ENCODE assay signal across 7 mouse cellular contexts in genomic region chr4:149305761-149306711, GRCm38 (mm10). TPM values are rescaled to one million over a fixed set of nuclear protein-coding genes. Genes with fewer than 3 reads are reported as not detected.
DNase-seq lines count a peak whose midpoint lies in the region; ATAC-seq and TF ChIP-seq lines count a peak whose summit lies in the region.

No protein-coding gene starts in this region.

- H3K4me1 ChIP-seq in lung, embryonic 14.5 days (ENCODE audit: insufficient read depth) = peaks cover 12% of the 10 kb centered on the region; the same call in 1 of the 2 replicates
- H3K4me1 ChIP-seq in embryonic facial prominence, embryonic 15.5 days = peaks cover 40% of the 10 kb centered on the region
- peaks cover 13% of the 10 kb centered on the region; the same call in 1 of the 2 replicates for H3K4me1 ChIP-seq in intestine, embryonic 15.5 days (replicated peaks)
- H3K4me1 ChIP-seq in neural tube, embryonic 15.5 days = peaks cover 59% of the 10 kb centered on the region

- no peak for DNase-seq in lung, embryonic 14.5 days
- no peak for DNase-seq in lung, postnatal 36 days
- DNase-seq in cerebellum, adult 11 months = no peak
- DNase-seq in frontal cortex, adult 2 months (ENCODE audit: extremely low spot score in 1 of 2, low spot score in 1 of 2) = no peak

- H3K4me3 ChIP-seq in lung, embryonic 14.5 days (ENCODE audit: low read depth, low read length) = peak overlapping the region; percentile 96
- H3K4me3 ChIP-seq in embryonic facial prominence, embryonic 15.5 days (replicated peaks) = peak overlapping the region; percentile 90
- peak overlapping the region; percentile 79 for H3K4me3 ChIP-seq in intestine, embryonic 15.5 days (replicated peaks)
- H3K4me3 ChIP-seq in neural tube, embryonic 15.5 days (replicated peaks) = peak overlapping the region; percentile 99

- peak overlapping the region; percentile 76 for H3K4me2 ChIP-seq in lung, embryonic 14.5 days
- peak overlapping the region; percentile 84 for H3K4me2 ChIP-seq in embryonic facial prominence, embryonic 15.5 days (replicated peaks)
- H3K4me2 ChIP-seq in intestine, embryonic 15.5 days (replicated peaks) = peak overlapping the region; percentile 80
- peak overlapping the region; percentile 72 for H3K4me2 ChIP-seq in neural tube, embryonic 15.5 days

- no peak for ATAC-seq in lung, embryonic 14.5 days (ENCODE audit: insufficient read depth)
- ATAC-seq in embryonic facial prominence, embryonic 15.5 days (ENCODE audit: insufficient number of reproducible peaks, low FRiP score, low TSS enrichment, low read depth) = no peak
- no peak for ATAC-seq in intestine, embryonic 15.5 days
- ATAC-seq in neural tube, embryonic 15.5 days (ENCODE audit: low FRiP score) = no peak

- WGBS in lung, embryonic 14.5 days = 36% methylated on average over 14 of the region's 14 CpGs
- 36% methylated on average over 14 of the region's 14 CpGs for WGBS in embryonic facial prominence, embryonic 15.5 days
- 46% methylated on average over 14 of the region's 14 CpGs for WGBS in intestine, embryonic 15.5 days
- WGBS in neural tube, embryonic 15.5 days = 28% methylated on average over 14 of the region's 14 CpGs

- H3K27ac ChIP-seq in lung, embryonic 14.5 days (ENCODE audit: low read depth) = peak overlapping the region; percentile 91
- H3K27ac ChIP-seq in embryonic facial prominence, embryonic 15.5 days (replicated peaks) = peak overlapping the region; percentile 94
- H3K27ac ChIP-seq in intestine, embryonic 15.5 days = peak overlapping the region; percentile 90
- H3K27ac ChIP-seq in neural tube, embryonic 15.5 days (replicated peaks) = peak overlapping the region; percentile 98

- TF ChIP-seq CTCF in lung, embryonic 14.5 days (IDR thresholded peaks at IDR 0.05; ENCODE audit: low read depth) = no peak

- H3K9me3 ChIP-seq in lung, embryonic 14.5 days (ENCODE audit: low read depth, low read length) = no peaks in the 10 kb centered on the region
- H3K9me3 ChIP-seq in embryonic facial prominence, embryonic 15.5 days (replicated peaks) = no peaks in the 10 kb centered on the region
- H3K9me3 ChIP-seq in intestine, embryonic 15.5 days = no peaks in the 10 kb centered on the region
- H3K9me3 ChIP-seq in neural tube, embryonic 15.5 days (replicated peaks) = no peaks in the 10 kb centered on the region

- no peaks in the 10 kb centered on the region for H3K27me3 ChIP-seq in lung, embryonic 14.5 days (ENCODE audit: insufficient read depth, low read length)
- H3K27me3 ChIP-seq in embryonic facial prominence, embryonic 15.5 days = no peaks in the 10 kb centered on the region
- no peaks in the 10 kb centered on the region for H3K27me3 ChIP-seq in intestine, embryonic 15.5 days (replicated peaks)
- no peaks in the 10 kb centered on the region for H3K27me3 ChIP-seq in neural tube, embryonic 15.5 days (replicated peaks)

- H3K9ac ChIP-seq in lung, embryonic 14.5 days = peak overlapping the region; percentile 92
- H3K9ac ChIP-seq in embryonic facial prominence, embryonic 15.5 days = peak overlapping the region; percentile 90
- peak overlapping the region; percentile 80 for H3K9ac ChIP-seq in intestine, embryonic 15.5 days
- peak overlapping the region; percentile 99 for H3K9ac ChIP-seq in neural tube, embryonic 15.5 days (replicated peaks)

- no peaks in the 10 kb centered on the region for H3K36me3 ChIP-seq in lung, embryonic 14.5 days (ENCODE audit: insufficient read depth)
- no peaks in the 10 kb centered on the region for H3K36me3 ChIP-seq in embryonic facial prominence, embryonic 15.5 days
- no peaks in the 10 kb centered on the region for H3K36me3 ChIP-seq in intestine, embryonic 15.5 days
- no peaks in the 10 kb centered on the region for H3K36me3 ChIP-seq in neural tube, embryonic 15.5 days

RNA-seq across cellular contexts. Expression of gene Kif1b, which starts 1.5 kb away (rescaled TPM):
- 38.9 and 39.7 TPM in 2 replicates for polyA plus RNA-seq in lung, embryonic 14.5 days (2014; fragmentation: Nextera tagmentation; extraction: Ambion mirVana)
- polyA plus RNA-seq in embryonic facial prominence, embryonic 15.5 days (2015; fragmentation: Nextera tagmentation; extraction: Ambion mirVana) = 41.2 and 48.8 TPM in 2 replicates
- polyA plus RNA-seq in intestine, embryonic 15.5 days (2015; fragmentation: Nextera tagmentation; extraction: Ambion mirVana) = 23.3 and 25.5 TPM in 2 replicates
- 102 and 121 TPM in 2 replicates for polyA plus RNA-seq in neural tube, embryonic 15.5 days (2015; fragmentation: Nextera tagmentation; extraction: Ambion mirVana)
- polyA plus RNA-seq in frontal cortex, adult 2 months (2012; rRNA removed) = 150 and 188 TPM in 2 replicates
